Mouse (Mus musculus): Measurements from ENCODE around the gene Tekt5.

GRCm38 (mm10) chr16:10358010-10358934 is 37.0 kb downstream of the Tekt5 start:
- no peak for TF ChIP-seq EP300 (IDR thresholded peaks at IDR 0.05; ENCODE audit: insufficient read depth, low read depth, low read length)
- TF ChIP-seq CTCF (IDR thresholded peaks at IDR 0.05): no peak
- TF ChIP-seq POLR2A (IDR thresholded peaks at IDR 0.05; ENCODE audit: insufficient read depth, low read depth, low read length): no peak

Measured in heart, adult 2 months (tissue).